Mouse (Mus musculus) midbrain, embryonic 14.5 days (tissue): ENCODE data around the gene Nudt5. TPM values are rescaled to one million over a fixed set of nuclear protein-coding genes. Genes with fewer than 3 reads are reported as not detected.

Experiments used
- ATAC-seq: fragments of 200-750 bp; cut with Nextera tagmentation; 2 replicates; pipeline ENCODE4 v1.8.0; 2017; ENCODE audit warnings: moderate number of reproducible peaks, moderate library complexity; ENCODE audit not compliant: low FRiP score, low TSS enrichment
- DNase-seq: peaks from one replicate; pipeline ENCODE4 v3.0.0-alpha.2; 2015
- H3K27ac ChIP-seq: fragments of 300-500 bp; sonication (generic); replicated peaks from 2 replicates; pipeline ENCODE4 v1.5.1; 2014; ENCODE audit warnings: mild to moderate bottlenecking, low read depth, low read length, moderate library complexity
- H3K27me3 ChIP-seq: fragments of 300-500 bp; sonication (generic); 2 replicates; pipeline ENCODE4 v1.6.1; 2014; ENCODE audit warnings: low read length, control low read depth, mixed read lengths; ENCODE audit not compliant: control insufficient read depth, insufficient read depth
- H3K36me3 ChIP-seq: fragments of 300-500 bp; sonication (generic); 2 replicates; pipeline ENCODE4 v1.6.1; 2014; ENCODE audit warnings: low read length, control low read depth; ENCODE audit not compliant: control insufficient read depth, insufficient read depth
- H3K4me1 ChIP-seq: fragments of 300-500 bp; sonication (generic); 2 replicates; pipeline ENCODE4 v1.6.1; 2014; ENCODE audit warnings: mild to moderate bottlenecking, antibody characterized with exemption, low read length, control low read depth; ENCODE audit not compliant: control insufficient read depth, insufficient read depth
- H3K4me2 ChIP-seq: fragments of 300-500 bp; sonication (generic); 2 replicates; pipeline ENCODE4 v1.6.1; 2014; ENCODE audit warnings: mild to moderate bottlenecking, low read length, moderate library complexity
- H3K4me3 ChIP-seq: fragments of 300-500 bp; sonication (generic); replicated peaks from 2 replicates; pipeline ENCODE4 v1.5.1; 2014; ENCODE audit warnings: low read depth, low read length
- H3K9ac ChIP-seq: fragments of 300-500 bp; sonication (generic); replicated peaks from 2 replicates; pipeline ENCODE4 v1.6.1; 2014; ENCODE audit warnings: mild to moderate bottlenecking, low read length, moderate library complexity
- H3K9me3 ChIP-seq: fragments of 300-500 bp; sonication (generic); 2 replicates; pipeline ENCODE4 v1.6.1; 2016; ENCODE audit warnings: low read length, control low read depth, mixed read lengths; ENCODE audit not compliant: control insufficient read depth
- WGBS: fragments of 180-500 bp; shearing (Covaris S2); extraction: QIAGEN DNeasy Blood & Tissue Kit; methylation state at CpG from one replicate; pipeline ENCODE4 v1.1.7; 2014; 5-methylcytosine and 5-hydroxymethylcytosine counted together
- polyA plus RNA-seq: library from polyadenylated mRNA; unstranded; fragments of >200 nt; fragmentation: Nextera tagmentation; extraction: Ambion mirVana; gene quantifications from 2 replicates; pipeline ENCODE4 v1.2.1, GENCODE M21; 2014

Gene Nudt5
- polyA plus RNA-seq, 1 experiment from 2014 or later: 26.6 TPM

GRCm38 (mm10) chr2:5844181-5844872 lies 492 bp upstream of the Nudt5 start:
- peak overlapping the region; percentile 74 for H3K9ac ChIP-seq
- H3K9me3 ChIP-seq: no peaks in the 10 kb centered on the region
- peak overlapping the region; percentile 77 for H3K4me3 ChIP-seq
- H3K27ac ChIP-seq: peak overlapping the region; percentile 89
- H3K4me1 ChIP-seq: 0 out of 2 replicates have a peak, but pooled peaks cover 7% of the 10 kb centered on the region
- ATAC-seq (no peak; the same call in 1 of the 2 replicates), DNase-seq (no peak)
- WGBS: 4% methylated on average over 23 of the region's 23 CpGs
- H3K27me3 ChIP-seq: no peaks in the 10 kb centered on the region
- peak overlapping the region; percentile 72 for H3K4me2 ChIP-seq
- H3K36me3 ChIP-seq: peaks cover 28% of the 10 kb centered on the region

- Histone ChIP-seq H3K4me3 (peak overlapping the region; percentile 77), H3K4me2 (peak overlapping the region; percentile 64), H3K9ac (peak overlapping the region; percentile 74), H3K27ac (no peak overlapping the region), H3K9me3 (no peaks in the 10 kb centered on the region), H3K4me1 (0 out of 2 replicates have a peak, but pooled peaks cover 7% of the 10 kb centered on the region), H3K36me3 (peaks cover 16% of the 10 kb centered on the region), H3K27me3 (no peaks in the 10 kb centered on the region)
- DNase-seq: peak; percentile 4
- no peak for ATAC-seq
- 36% methylated on average over 4 of the region's 4 CpGs for WGBS
Measured at GRCm38 (mm10) chr2:5845826-5846225, 1.0 kb downstream of the Nudt5 start.

GRCm38 (mm10) chr2:5851116-5851515 lies 6.3 kb downstream of the Nudt5 start:
- ATAC-seq (no peak), DNase-seq (no peak)
- H3K27ac ChIP-seq: no peak overlapping the region
- H3K36me3 ChIP-seq: peaks cover 12% of the 10 kb centered on the region
- H3K9ac ChIP-seq: no peak overlapping the region
- no peak overlapping the region for H3K4me3 ChIP-seq
- no peak overlapping the region for H3K4me2 ChIP-seq
- H3K27me3 ChIP-seq: no peaks in the 10 kb centered on the region
- WGBS: 92% methylated on average over 9 of the region's 9 CpGs
- H3K4me1 ChIP-seq: 0 out of 2 replicates have a peak, but pooled peaks cover under 1% of the 10 kb centered on the region
- H3K9me3 ChIP-seq: no peaks in the 10 kb centered on the region

GRCm38 (mm10) chr2:5851866-5852265 lies 7.0 kb downstream of the Nudt5 start:
- Histone ChIP-seq H3K4me3 (no peak overlapping the region), H3K36me3 (peaks cover 13% of the 10 kb centered on the region), H3K9me3 (no peaks in the 10 kb centered on the region), H3K4me2 (no peak overlapping the region), H3K4me1 (no peaks in the 10 kb centered on the region), H3K27me3 (no peaks in the 10 kb centered on the region), H3K9ac (no peak overlapping the region), H3K27ac (no peak overlapping the region)
- ATAC-seq (no peak), DNase-seq (no peak)
- WGBS: 89% methylated on average over 5 of the region's 5 CpGs

- H3K9ac ChIP-seq: no peak within 1 kb of the TSS
- no peaks in the 10 kb centered on the region for H3K4me1 ChIP-seq
- peaks cover 67% of the 10 kb centered on the region for H3K36me3 ChIP-seq
- no peak within 1 kb of the TSS for H3K4me2 ChIP-seq
- 94% methylated on average over 3 of the region's 3 CpGs for WGBS
- DNase-seq: no peak
- no peak for ATAC-seq
- H3K27ac ChIP-seq: no peak within 1 kb of the TSS
- H3K27me3 ChIP-seq: no peaks in the 10 kb centered on the region
- no peaks in the 10 kb centered on the region for H3K9me3 ChIP-seq
- H3K4me3 ChIP-seq: no peak within 1 kb of the TSS
Measured at GRCm38 (mm10) chr2:5862834-5863233, 18.0 kb downstream of the Nudt5 start, which contains the start of gene Gm13199. Gene Gm13199 (minus strand): TSS chr2:5862934.

GRCm38 (mm10) chr2:5867681-5868080 lies 22.9 kb downstream of the Nudt5 start:
- WGBS: 94% methylated on average over 2 of the region's 2 CpGs
- Histone ChIP-seq H3K9me3 (no peaks in the 10 kb centered on the region), H3K4me3 (no peak overlapping the region), H3K4me2 (no peak overlapping the region), H3K27me3 (no peaks in the 10 kb centered on the region), H3K4me1 (no peaks in the 10 kb centered on the region), H3K27ac (no peak overlapping the region), H3K36me3 (peaks cover 65% of the 10 kb centered on the region), H3K9ac (no peak overlapping the region)
- no peak for DNase-seq
- ATAC-seq: no peak

GRCm38 (mm10) chr2:5869746-5870145 lies 24.9 kb downstream of the Nudt5 start:
- H3K27ac ChIP-seq: no peak overlapping the region
- H3K9ac ChIP-seq: no peak overlapping the region
- H3K9me3 ChIP-seq: no peaks in the 10 kb centered on the region
- H3K4me2 ChIP-seq: no peak overlapping the region
- DNase-seq: no peak
- H3K4me1 ChIP-seq: no peaks in the 10 kb centered on the region
- H3K27me3 ChIP-seq: no peaks in the 10 kb centered on the region
- 96% methylated on average over 5 of the region's 5 CpGs for WGBS
- H3K36me3 ChIP-seq: peaks cover 68% of the 10 kb centered on the region
- no peak overlapping the region for H3K4me3 ChIP-seq
- no peak for ATAC-seq

GRCm38 (mm10) chr2:5877446-5877845 lies 32.6 kb downstream of the Nudt5 start:
- ATAC-seq (no peak), DNase-seq (no peak)
- Histone ChIP-seq H3K4me2 (no peak overlapping the region), H3K36me3 (peaks cover 78% of the 10 kb centered on the region), H3K27me3 (no peaks in the 10 kb centered on the region), H3K4me1 (no peaks in the 10 kb centered on the region), H3K4me3 (no peak overlapping the region), H3K9me3 (no peaks in the 10 kb centered on the region), H3K9ac (no peak overlapping the region), H3K27ac (no peak overlapping the region)
- WGBS: 70% methylated on average over 3 of the region's 3 CpGs

GRCm38 (mm10) chr2:5888865-5889264 lies 44.0 kb downstream of the Nudt5 start:
- Histone ChIP-seq H3K4me1 (no peaks in the 10 kb centered on the region; the same call in 1 of the 2 replicates), H3K9ac (no peak overlapping the region), H3K36me3 (peaks cover 61% of the 10 kb centered on the region), H3K4me2 (no peak overlapping the region), H3K9me3 (no peaks in the 10 kb centered on the region), H3K27ac (no peak overlapping the region), H3K27me3 (no peaks in the 10 kb centered on the region), H3K4me3 (no peak overlapping the region)
- ATAC-seq (no peak), DNase-seq (no peak)
- WGBS: 88% methylated on average over 5 of the region's 5 CpGs
